Mouse (Mus musculus) lung, embryonic 14.5 days (tissue): Measurements from ENCODE around the gene Pds5a. TPM values are rescaled to one million over a fixed set of nuclear protein-coding genes. Genes with fewer than 3 reads are reported as not detected.
A peak's percentile ranks its signal among the peaks of the same experiment; 100 is the strongest.

ENCODE experiments used
- ATAC-seq: fragments of 200-750 bp; cut with Nextera tagmentation; 2 replicates; pipeline ENCODE4 v1.8.0; 2017; ENCODE audit warnings: mild to moderate bottlenecking, moderate TSS enrichment, moderate library complexity; ENCODE audit not compliant: insufficient read depth
- DNase-seq: peaks from one replicate; pipeline ENCODE4 v3.0.0-alpha.2; 2015
- H3K27ac ChIP-seq: fragments of 300-500 bp; sonication (generic); 2 replicates; pipeline ENCODE4 v1.5.1; 2014; ENCODE audit warnings: low read depth, mild to moderate bottlenecking, moderate library complexity
- H3K27me3 ChIP-seq: fragments of 300-500 bp; sonication (generic); 2 replicates; pipeline ENCODE4 v1.6.1; 2014; ENCODE audit warnings: low read length, control low read depth; ENCODE audit not compliant: insufficient read depth
- H3K36me3 ChIP-seq: fragments of 300-500 bp; sonication (generic); 2 replicates; pipeline ENCODE4 v1.6.1; 2014; ENCODE audit warnings: control low read depth; ENCODE audit not compliant: insufficient read depth
- H3K4me1 ChIP-seq: fragments of 300-500 bp; sonication (generic); 2 replicates; pipeline ENCODE4 v1.6.1; 2014; ENCODE audit warnings: antibody characterized with exemption, control low read depth; ENCODE audit not compliant: insufficient read depth
- H3K4me2 ChIP-seq: fragments of 300-500 bp; sonication (generic); 2 replicates; pipeline ENCODE4 v1.6.1; 2014; ENCODE audit warnings: mild to moderate bottlenecking
- H3K4me3 ChIP-seq: fragments of 300-500 bp; sonication (generic); 2 replicates; pipeline ENCODE4 v1.5.1; 2014; ENCODE audit warnings: low read depth, low read length
- H3K9ac ChIP-seq: fragments of 300-500 bp; sonication (generic); 2 replicates; pipeline ENCODE4 v1.6.1; 2014
- H3K9me3 ChIP-seq: fragments of 300-500 bp; sonication (generic); 2 replicates; pipeline ENCODE4 v1.6.1; 2016; ENCODE audit warnings: low read depth, low read length, control low read depth
- CTCF ChIP-seq: IDR thresholded peaks from 2 replicates; pipeline ENCODE4 v1.5.1; 2016; ENCODE audit warnings: antibody characterized with exemption, low read depth
- WGBS: fragments of 180-500 bp; shearing (Covaris S2); extraction: QIAGEN DNeasy Blood & Tissue Kit; methylation state at CpG from one replicate; pipeline ENCODE4 v1.1.7; 2014; 5-methylcytosine and 5-hydroxymethylcytosine counted together
- polyA plus RNA-seq: library from polyadenylated mRNA; unstranded; fragments of >200 nt; fragmentation: Nextera tagmentation; extraction: Ambion mirVana; gene quantifications from 2 replicates; pipeline ENCODE4 v1.2.1, GENCODE M21; 2014

Pds5a gene
- polyA plus RNA-seq, 1 experiment from 2014 or later = 113 TPM

- 0 out of 2 replicates have a peak, but pooled peaks have one; percentile 11 for TF ChIP-seq CTCF
- WGBS = 81% methylated on average over 4 of the region's 4 CpGs
- no peaks in the 10 kb centered on the region for H3K36me3 ChIP-seq
- no peak overlapping the region for H3K27ac ChIP-seq
- DNase-seq (peak; percentile 22), ATAC-seq (no peak)
- H3K27me3 ChIP-seq = no peaks in the 10 kb centered on the region
- H3K9me3 ChIP-seq = no peaks in the 10 kb centered on the region
- no peak overlapping the region for H3K9ac ChIP-seq
- H3K4me1 ChIP-seq = no peaks in the 10 kb centered on the region
- H3K4me2 ChIP-seq = no peak overlapping the region
- no peak overlapping the region for H3K4me3 ChIP-seq
These were observed 8.1 kb upstream of the Pds5a start for GRCm38 (mm10) chr5:65706171-65706570.

DNA sequence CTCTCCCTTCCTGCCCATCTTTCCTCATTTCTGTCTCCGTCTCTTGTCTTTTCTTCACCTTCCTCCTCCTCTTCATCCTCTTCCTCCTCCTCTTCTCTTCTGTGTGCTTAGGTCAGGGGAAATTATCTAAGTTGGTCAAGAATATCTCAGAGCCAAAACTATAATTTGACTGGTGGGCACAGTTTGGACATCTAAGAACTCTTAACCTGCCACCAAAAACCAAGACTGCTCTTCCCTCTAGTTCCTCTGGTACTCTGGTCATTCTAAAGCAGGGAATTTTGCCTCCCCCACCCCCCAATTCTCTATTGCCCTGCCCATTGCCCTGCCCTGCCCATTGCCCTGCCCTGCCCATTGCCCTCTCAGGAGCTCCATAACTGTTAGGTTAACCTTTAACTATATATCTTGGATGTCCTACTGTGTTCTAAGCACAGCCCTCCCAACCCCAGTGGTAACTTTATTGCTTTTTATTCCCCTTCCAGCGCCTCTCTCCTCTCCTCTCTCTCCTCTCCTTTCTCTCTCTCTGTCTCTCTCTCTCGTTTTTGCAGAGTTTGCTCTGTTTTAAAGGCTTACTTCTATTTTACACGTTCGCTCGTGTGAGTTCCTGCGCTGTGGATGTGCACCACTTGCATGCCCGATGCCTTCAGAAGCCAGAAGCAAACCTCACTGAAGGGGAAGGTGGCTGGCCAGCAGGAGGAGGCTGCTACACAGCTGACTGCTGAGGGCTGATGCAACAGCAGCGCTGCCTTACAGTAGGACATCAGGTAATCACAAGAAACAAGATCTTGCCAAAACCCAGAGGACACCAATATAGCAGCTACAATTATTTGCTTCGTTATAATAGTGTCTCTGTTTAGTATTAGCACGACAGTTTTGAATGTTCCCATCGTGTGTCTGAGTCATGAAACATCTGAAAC, 6.9 kb upstream of the Pds5a start:
- Histone ChIP-seq H3K4me3 (no peak overlapping the region), H3K27me3 (no peaks in the 10 kb centered on the region), H3K9ac (no peak overlapping the region), H3K27ac (no peak overlapping the region), H3K4me2 (no peak overlapping the region), H3K4me1 (no peaks in the 10 kb centered on the region), H3K9me3 (no peaks in the 10 kb centered on the region), H3K36me3 (no peaks in the 10 kb centered on the region)
- no peak for TF ChIP-seq CTCF
- DNase-seq (no peak), ATAC-seq (no peak)
- 67% methylated on average over 12 of the region's 12 CpGs for WGBS

DNA sequence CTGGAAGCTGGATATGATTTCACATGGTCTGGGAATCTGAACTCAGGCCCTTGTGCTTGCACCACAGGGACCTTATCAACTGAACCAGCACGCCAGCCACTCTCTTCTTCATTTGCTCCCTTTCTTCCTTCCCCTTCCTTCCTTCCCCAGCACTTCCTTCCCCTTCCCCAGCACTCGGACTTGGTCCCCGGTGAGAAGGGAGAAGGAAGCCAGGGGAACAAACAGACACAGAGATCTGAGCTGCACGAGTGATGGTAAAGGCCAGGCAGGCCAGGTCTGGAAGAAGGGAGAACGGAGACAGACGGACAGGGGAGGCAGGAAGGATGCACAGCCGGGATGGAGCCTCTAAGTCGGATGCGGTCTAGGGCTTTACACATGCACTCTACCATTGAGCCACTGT, 5.2 kb upstream of the Pds5a start:
- DNase-seq (no peak), ATAC-seq (no peak)
- Histone ChIP-seq H3K4me2 (no peak overlapping the region), H3K9me3 (no peaks in the 10 kb centered on the region), H3K27ac (no peak overlapping the region), H3K27me3 (no peaks in the 10 kb centered on the region), H3K36me3 (no peaks in the 10 kb centered on the region), H3K4me1 (no peaks in the 10 kb centered on the region), H3K9ac (no peak overlapping the region), H3K4me3 (no peak overlapping the region)
- TF ChIP-seq CTCF = no peak
- 56% methylated on average over 9 of the region's 9 CpGs for whole genome bisulfite sequencing

DNA sequence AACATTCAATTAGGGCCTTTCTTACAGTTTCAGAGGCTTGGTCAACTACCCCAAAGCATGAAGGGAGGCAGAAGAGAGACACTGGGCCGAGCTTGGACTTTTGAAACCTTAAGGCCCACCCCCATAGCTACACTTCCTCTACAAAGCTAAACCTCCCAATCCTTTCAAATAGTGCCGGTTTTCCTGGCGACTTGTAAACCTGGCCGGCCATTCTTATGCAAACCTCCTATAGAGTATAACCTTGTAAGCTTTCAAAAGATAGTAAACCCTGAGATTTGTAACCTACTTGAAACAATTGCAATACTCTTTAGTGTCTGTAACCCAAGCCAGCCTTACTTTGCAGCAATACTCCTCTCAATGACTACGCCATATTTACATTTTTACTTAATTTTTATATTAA, 2.0 kb upstream of the Pds5a start:
- ATAC-seq (no peak), DNase-seq (no peak)
- Histone ChIP-seq H3K27ac (no peak overlapping the region), H3K9ac (no peak overlapping the region), H3K27me3 (no peaks in the 10 kb centered on the region), H3K4me1 (peaks cover 4% of the 10 kb centered on the region; the same call in 1 of the 2 replicates), H3K4me2 (no peak overlapping the region), H3K9me3 (no peaks in the 10 kb centered on the region), H3K36me3 (peaks cover 11% of the 10 kb centered on the region), H3K4me3 (no peak overlapping the region)
- 86% methylated on average over 5 of the region's 5 CpGs for WGBS
- no peak for TF ChIP-seq CTCF

GRCm38 (mm10) chr5:65699146-65699545, 1.1 kb upstream of the Pds5a start:
- WGBS = 63% methylated on average over 10 of the region's 10 CpGs
- H3K27me3 ChIP-seq = no peaks in the 10 kb centered on the region
- H3K9me3 ChIP-seq = no peaks in the 10 kb centered on the region
- H3K36me3 ChIP-seq = peaks cover 19% of the 10 kb centered on the region
- TF ChIP-seq CTCF = no peak
- peaks cover 4% of the 10 kb centered on the region; the same call in 1 of the 2 replicates for H3K4me1 ChIP-seq
- peak overlapping the region; percentile 79 for H3K4me2 ChIP-seq
- H3K4me3 ChIP-seq = peak overlapping the region; percentile 99
- DNase-seq (no peak), ATAC-seq (no peak)
- peak overlapping the region; percentile 98 for H3K27ac ChIP-seq
- H3K9ac ChIP-seq = peak overlapping the region; percentile 99

DNA sequence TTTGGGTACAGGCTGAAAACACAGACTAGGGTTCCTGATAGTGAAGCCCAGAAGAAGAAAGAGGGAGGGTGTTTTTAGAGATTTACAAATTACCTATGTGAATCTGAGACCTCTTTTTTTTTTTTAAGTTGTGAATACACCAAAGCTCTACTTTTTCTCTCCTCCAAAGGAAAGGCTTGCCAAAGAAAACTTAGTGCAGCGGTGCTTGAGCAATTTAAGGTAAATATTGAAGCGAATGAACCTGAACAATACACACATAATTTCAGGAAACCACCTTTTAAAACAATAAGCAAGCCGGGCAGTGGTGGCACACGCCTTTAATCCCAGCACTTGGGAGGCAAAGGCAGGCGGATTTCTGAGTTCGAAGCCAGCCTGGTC, 675 bp upstream of the Pds5a start:
- WGBS = 16% methylated on average over 6 of the region's 6 CpGs

DNA sequence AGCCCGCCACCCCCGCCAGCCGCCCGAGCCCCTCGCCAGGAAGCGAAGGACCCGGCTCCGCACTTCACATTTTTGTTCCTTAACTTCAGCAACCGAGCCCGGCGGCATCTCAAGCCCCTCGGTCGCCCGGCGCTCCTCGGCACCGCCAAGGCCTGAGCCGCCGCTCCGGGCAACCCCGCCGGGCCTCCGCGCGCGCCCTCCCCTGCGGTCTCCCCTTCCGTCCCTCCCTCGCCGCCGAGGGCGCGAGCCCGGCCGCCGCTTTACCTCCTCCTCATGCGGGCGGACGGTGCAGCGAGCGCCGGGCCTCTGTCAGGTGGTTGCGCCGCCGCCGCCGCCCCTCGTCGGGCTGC, 612 bp downstream of the Pds5a start:
- Histone ChIP-seq H3K27ac (peak overlapping the region; percentile 98), H3K4me3 (peak overlapping the region; percentile 99), H3K9me3 (no peaks in the 10 kb centered on the region), H3K4me2 (peak overlapping the region; percentile 79), H3K27me3 (no peaks in the 10 kb centered on the region), H3K9ac (peak overlapping the region; percentile 99), H3K36me3 (peaks cover 32% of the 10 kb centered on the region), H3K4me1 (peaks cover 4% of the 10 kb centered on the region; the same call in 1 of the 2 replicates)
- DNase-seq (no peak), ATAC-seq (peak; percentile 70)
- no peak for TF ChIP-seq CTCF
- 0% methylated on average over 48 of the region's 49 CpGs for WGBS

More for the DNA sequence above, 675 bp upstream of the Pds5a start:
- ATAC-seq (no peak), DNase-seq (no peak)
- Histone ChIP-seq H3K27ac (peak overlapping the region; percentile 98), H3K4me3 (peak overlapping the region; percentile 99), H3K4me2 (peak overlapping the region; percentile 79), H3K9me3 (no peaks in the 10 kb centered on the region), H3K27me3 (no peaks in the 10 kb centered on the region), H3K36me3 (peaks cover 23% of the 10 kb centered on the region), H3K4me1 (peaks cover 4% of the 10 kb centered on the region; the same call in 1 of the 2 replicates), H3K9ac (peak overlapping the region; percentile 99)
- no peak for TF ChIP-seq CTCF
